Mouse (Mus musculus): ENCODE results near the gene C2cd5.
A peak's percentile ranks its signal among the peaks of the same experiment; 100 is the strongest.
"Not testable (repeated sequence)": the region's sequence is repeated elsewhere in the genome, so short reads cannot be mapped to it uniquely, and the experiment has no call there.

C2cd5 gene

DNA sequence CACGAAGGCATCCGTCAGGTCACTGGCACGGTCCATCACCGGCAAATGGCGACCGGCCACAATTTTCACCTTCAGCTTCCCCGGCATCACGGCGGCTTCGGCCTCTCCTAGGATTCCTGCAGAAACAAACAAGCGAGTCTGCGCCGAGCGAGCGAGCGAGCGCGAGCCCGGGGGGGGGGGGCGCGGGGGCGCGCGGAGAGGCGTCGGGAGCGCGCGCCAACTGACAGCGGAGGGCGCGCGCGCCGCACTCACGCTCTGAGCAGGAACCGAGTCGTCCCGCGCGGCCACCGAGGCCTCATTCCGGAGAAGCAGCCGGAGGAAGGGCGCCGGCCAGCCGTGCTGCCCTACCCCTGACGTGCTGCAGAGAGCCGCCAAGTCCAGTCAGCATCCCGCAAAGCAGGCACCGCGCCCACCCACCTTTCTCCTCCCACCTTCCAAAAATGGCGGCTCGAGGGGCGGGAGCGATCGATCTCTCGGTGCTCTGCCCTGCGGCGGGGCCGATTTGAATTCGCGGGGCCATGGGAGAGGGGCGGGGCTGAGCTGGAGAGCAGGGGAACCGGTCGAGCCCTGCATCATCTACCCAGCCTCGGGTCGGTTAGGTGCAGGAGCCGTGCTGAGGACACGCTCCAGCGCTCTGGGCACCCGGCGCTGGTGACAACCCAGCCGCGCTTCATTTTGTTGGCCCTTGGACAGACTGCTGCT is at the start of gene C2cd5:
Gene C2cd5 (minus strand): TSS at position 461 of the 702 bp plus-strand sequence.
- DNase-seq (ENCODE audit: low read depth), result peak; percentile 97

DNA sequence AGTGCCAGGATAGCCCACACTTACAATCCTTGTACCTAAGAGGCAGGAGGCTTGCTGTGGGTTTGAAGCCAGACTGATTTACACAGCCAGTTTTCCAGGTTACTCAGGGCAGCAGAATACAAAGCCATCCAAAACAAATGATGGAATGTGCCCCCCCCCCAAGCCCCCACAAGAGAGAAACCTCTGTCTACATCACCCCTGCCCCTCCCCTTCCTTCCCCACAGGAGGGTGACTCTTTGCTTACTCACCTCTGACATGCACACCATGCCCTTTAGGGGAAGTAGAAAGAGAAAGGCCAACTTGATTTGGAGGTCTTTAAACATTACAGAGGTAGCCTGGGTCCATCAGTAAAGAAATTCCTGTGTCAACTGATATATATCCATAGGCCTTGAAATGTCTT is 48.9 kb upstream of the C2cd5 start:
- DNase-seq (ENCODE audit: low read depth), result peak; percentile 89

DNA sequence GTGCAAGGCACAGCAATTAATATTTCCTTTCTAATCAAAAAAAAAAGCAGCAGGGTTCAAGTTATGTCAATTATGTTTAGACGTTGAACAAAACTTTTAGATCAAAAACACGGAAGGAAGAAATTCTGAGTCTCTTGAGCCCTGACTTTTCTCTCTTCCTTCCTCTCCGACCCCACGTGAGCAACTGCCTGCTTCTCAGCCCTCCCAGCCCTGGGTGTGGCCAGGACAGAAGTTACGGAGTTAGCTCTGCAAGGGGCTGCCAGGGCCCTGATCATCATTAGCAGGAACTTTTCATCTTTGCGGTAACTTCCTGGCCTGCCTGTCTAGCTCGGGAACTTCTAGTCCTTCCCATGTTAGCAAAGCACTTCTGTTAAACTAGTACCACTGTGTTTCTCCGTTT is 46.8 kb upstream of the C2cd5 start:
- peak; percentile 84 for DNase-seq (ENCODE audit: low read depth)

DNA sequence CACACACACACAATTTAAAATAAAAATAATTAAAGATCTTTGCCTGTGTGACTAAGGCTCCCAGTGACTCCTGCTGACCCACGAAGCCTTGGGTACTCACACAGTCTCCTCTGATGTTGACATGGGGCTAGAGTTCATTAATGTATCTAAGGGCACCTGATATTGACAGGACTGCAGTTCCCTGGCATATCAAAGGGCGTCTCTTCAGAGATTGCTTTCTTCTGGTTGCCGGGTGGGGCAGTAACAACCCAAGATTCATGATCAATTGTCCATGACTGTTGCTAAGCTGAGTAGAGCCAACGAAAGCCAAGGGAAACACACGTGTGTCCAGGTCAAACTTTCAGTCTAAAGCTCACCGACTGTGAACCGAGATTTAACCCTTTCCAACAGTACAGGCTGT is 45.1 kb upstream of the C2cd5 start:
- no peak for DNase-seq (ENCODE audit: low read depth)

DNA sequence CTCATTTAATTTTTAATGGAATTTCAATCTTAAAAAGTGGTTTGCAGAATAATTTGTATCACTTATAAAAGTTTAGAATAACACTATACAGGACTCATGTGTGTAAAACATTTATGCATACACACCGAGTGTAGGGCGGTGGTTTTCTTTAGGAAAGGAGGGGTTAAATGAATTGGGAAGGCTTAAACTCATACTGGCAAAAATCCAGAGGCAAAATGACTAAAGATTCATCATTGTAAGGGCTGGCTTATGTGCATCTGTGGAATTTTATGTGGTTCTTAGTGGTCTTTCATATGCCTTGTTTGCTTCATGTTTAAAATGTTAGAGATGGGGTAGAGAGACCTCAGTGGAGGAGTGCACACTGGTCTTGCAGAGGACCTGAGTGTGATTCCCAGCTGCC is 44.6 kb upstream of the C2cd5 start:
- DNase-seq (ENCODE audit: low read depth), result no peak

DNA sequence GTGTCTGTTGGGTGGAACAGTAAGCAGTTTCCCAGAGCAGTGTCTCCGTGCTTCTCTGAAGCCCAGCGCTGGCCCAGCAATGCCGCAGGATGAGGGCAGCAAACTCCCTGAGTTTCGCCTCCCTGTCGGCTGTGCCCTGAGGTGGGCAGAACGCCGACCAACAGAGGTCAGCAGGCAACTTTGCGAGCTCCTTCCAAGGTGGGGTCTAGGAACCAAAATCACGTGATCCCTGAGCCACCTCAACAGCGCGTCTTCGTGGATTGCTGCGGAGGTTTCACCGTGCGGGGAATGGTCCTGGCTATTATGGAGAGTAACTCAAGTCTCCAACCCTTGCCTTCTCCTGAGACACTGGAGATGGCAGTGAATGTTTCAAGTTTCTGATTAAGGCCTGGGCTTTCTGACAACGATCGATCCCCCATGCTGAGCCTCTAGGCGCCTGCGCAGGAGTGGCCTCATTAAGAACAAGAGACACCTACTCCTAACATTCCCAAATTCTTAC is 43.9 kb upstream of the C2cd5 start:
- no peak for DNase-seq (ENCODE audit: low read depth)

DNA sequence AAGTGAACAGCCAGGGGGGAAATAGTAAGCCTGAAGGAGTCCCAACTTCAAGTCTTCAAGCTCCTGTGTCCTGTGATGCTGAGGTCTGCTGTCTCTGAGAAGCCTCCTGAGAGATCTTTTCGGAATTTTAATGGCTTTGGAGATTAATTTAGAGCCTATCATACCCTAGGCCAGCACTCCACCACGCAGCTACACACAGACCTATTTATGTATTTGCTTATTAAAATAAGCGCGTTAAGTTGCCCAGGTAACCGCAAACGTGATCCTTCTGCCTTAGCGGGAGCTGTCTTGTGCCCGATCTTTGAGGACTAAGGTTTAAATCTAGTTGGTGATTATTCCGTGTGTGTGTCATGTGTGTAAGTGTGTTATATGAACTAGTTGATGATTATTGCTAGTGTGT is 43.4 kb upstream of the C2cd5 start:
- DNase-seq (ENCODE audit: low read depth), result no peak

DNA sequence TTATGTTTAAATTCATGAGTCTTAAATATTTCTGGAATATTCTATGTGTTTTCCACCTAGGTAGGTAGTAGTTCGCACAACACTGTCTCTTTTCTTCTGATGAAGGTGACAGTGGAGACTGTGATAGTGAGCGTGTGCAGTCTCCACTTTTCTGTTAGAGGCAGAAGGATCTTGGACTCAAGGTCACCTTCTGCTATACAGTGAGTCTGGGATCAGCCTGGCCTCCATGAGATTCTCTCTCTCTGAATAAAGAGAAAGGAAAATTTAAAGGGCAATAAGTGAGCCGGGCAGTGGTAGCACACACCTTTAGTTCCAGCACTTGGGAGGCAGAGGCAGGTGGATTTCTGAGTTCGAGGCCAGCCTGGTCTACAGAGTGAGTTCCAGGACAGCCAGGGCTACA is 42.9 kb upstream of the C2cd5 start:
- DNase-seq (ENCODE audit: low read depth), result no peak

DNA sequence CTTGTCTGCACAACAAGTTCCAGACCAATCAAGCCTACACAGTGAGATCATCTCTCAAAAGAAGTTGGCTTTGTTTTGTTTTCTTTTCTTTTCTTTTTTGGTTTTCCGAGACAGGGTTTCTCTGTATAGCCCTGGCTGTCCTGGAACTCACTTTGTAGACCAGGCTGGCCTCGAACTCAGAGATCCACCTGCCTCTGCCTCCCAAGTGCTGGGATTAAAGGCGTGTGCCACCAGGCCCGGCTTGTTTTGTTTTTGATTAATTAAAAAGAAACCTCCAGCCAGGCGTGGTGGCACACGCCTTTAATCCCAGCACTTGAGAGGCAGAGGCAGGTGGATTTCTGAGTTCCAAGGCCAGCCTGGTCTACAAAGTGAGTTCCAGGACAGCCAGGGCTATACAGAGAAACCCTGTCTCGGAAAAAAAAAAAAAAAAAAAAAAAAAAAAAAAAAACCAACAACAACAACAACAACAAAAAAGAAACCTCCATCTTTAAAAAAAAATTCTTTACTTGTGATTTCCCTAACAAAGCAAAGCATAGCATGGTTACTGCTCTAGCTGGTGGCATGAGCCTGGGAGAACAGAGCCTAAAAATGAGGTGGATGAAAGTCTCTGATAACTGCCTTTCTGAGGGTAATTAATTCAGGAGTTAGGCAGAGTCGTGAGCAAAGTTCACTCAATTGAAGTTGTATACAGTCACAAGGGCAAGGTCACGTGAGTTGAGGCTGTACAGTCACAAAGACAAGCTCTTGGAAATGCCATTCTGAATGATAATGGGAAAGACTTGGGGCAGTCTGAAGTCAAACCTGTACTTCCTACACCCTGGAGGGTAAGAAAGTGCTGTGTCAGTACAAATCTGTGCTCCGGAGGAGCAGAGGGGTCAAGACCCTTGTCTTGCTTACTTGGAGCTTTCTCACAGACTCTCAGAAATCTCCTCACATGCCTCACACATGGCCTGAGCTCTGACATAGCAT is 42.0 kb upstream of the C2cd5 start:
- not testable (repeated sequence) for DNase-seq (ENCODE audit: low read depth)

DNA sequence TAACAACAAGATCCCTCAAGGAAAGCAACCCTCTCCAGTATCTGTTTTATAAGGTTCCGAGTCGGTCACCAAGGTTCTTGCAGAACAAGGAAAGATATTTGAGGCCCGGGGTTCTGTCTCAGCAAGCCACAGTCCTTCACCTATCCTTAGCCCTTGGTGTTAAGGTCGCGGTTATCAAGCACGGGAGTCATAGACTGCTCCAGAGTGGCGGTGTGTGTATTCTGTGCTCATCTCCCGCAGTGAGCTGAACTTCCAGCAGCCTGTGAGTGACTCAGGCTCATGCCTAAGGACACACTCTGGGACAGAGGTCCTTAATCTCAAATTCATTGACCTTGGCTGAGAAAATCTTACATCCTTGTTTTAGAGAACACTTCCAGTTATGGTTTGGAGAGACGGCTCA is 40.9 kb upstream of the C2cd5 start:
- DNase-seq (ENCODE audit: low read depth), result no peak

DNA sequence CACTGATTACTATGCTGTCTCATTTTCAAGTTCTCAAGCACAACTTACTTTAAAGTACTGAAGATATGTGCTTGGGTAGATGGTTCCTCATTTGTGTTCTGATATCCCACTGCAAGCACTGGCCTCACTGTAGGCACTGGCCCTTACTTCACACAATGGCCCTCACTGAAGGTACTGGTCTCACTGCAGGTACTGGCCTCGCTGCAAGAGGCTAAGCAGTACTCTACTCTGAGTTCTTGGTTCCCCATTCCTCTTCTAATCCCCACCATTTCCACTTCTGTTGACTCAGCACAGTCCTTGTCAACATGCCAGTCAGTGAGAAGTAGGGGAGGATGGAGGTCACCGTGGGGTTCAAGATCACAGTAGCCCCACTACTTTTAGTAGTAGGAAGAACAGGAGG is 39.5 kb upstream of the C2cd5 start:
- DNase-seq (ENCODE audit: low read depth), result no peak

DNA sequence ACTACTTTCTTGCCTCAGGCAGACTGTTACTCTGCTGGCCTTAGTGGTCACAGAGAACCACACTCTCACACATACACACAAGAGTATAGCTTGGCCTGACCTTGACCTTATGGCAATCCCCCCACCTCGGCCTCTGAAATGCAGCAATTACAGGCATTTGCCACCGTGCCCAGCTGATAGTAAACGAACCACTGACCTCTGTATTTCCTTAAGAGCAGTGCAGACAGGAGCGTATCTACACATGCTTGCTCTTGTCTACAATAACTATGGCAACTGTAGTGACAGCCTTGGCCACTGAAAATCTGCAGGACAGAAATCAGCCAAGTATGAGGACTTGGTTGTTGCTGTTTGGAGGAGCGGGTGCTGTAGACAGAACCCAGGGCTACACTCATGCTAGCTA is 37.4 kb upstream of the C2cd5 start:
- peak; percentile 41 for DNase-seq (ENCODE audit: low read depth)

DNA sequence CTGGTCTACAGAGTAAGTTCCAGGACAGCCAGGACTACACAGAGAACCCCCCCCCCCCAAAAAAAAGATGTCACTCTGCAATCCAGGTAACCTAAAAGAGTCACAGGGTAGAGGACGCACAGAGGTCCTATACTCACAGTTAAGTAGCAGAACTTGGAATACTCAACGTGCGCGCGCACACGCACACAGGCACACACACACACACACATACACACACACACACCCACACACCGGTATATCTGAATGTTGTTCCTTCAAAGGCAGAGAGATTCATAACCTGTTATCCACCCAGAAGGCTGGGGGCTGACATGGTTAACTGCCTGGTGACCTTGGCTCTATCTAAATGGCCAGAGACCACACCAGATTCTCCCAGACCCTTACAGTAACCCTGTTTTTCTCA is 36.7 kb upstream of the C2cd5 start:
- no peak for DNase-seq (ENCODE audit: low read depth)

DNA sequence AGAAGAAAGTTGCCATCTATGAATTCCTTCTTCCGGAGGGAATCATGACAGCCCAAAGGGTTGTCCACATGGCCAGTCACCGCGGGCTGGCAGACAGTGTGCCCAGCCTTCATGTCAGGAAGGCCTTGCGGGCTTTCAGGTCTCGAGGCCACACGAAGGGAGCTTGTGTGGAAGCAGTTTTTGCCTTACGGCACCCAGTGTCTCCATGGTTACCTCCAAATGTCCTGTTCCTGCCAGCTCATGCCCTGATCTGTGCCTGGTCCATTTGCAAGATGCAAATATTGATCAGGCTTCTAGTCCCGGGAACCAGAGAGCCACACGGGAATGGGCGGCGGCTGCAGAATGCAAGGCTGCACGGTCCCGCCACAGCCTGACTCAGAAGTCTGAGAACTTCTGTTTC is 35.2 kb upstream of the C2cd5 start:
- DNase-seq (ENCODE audit: low read depth), result no peak

DNA sequence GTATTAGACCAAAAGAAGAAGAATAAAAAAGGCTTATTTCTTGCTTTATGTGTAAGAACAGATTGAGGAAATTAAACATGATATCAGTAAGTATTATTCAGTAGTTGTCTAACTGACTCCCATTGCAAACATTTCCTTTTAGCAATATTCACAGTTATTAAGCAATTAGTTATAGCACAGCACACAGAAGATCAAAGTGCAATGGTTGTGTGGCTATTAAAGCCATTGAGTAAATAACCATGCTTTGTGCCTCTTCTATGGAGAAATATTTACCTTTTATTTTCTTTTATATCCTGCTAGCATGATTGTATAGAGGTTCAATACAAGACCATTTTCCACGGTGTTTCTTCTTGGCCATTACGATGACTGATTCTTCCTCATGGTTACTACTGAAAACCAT is 33.2 kb upstream of the C2cd5 start:
- DNase-seq (ENCODE audit: low read depth), result no peak

DNA sequence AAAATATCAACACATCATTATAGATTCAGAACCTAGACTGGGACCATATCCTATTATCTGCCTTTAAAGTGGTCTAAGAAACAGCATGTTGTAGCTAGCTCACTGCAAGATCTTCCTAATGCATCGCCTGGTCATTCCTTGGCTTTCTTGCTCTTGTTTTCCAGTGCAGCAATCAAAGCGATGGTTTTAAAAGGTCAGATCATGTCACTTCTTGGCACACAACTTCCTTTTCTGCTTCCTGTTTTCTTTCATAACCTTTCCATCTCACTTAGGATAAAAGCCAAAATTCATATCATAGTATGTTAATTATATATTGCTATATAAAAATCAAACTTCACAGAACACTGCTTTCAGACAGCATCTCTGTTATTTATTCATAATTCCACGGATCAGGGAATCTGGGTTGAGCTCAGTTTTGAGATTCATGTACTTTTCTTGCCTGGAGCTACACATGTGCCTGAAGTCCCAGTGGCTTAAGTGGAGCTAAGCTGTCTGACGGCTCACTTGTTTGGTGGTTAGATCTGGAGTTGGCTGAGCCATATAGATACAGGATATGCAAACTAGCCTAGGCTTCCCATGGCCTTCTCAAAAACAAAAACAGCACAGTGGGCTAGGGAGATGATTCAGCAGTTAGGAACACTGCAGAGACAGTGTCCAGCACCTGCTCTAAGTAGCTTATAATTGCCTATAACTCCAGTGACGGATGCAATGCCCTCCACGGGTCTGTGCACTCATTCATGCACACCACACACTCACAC is 32.1 kb upstream of the C2cd5 start:
- peak; percentile 76 for DNase-seq (ENCODE audit: low read depth)

DNA sequence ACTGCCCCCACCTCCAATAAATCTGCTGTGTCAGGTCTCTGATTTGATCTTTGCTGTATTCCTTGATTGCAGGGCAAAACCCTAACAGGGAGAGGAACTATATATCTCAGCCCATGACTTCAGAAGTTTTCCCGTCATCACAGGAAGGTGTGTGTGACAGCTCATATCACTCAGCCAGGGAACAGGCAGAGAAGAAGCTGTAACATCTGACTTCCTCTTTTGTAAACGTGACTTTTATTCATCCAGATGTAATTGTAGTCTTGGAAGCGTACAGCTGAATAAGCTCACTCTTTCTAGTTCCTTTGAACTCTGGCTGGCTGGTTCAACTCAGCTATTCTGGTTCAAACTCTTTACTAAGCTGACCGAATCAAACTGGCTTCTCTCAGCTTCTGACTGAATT is 30.5 kb upstream of the C2cd5 start:
- peak; percentile 69 for DNase-seq (ENCODE audit: low read depth)

DNA sequence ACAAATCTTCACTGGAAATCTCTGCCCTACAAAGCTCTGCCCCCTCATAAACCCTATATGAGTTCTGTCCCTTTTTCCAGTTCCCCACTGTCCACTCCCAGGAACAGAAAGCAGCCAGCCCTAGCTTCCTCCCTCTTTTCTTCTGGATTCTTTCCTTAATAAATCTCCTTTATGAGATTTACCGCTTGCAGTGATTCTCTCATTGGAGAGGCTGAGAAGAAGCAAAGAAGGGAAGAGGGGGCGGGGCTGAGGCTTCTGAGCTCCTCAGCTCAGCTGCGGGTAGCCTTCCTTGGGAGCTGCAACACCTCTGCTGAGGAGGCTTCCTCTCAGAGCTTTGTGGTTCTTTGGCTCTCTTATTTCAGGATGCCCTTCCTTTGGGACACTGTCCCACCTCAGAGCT is 30.0 kb upstream of the C2cd5 start:
- no peak for DNase-seq (ENCODE audit: low read depth)

DNA sequence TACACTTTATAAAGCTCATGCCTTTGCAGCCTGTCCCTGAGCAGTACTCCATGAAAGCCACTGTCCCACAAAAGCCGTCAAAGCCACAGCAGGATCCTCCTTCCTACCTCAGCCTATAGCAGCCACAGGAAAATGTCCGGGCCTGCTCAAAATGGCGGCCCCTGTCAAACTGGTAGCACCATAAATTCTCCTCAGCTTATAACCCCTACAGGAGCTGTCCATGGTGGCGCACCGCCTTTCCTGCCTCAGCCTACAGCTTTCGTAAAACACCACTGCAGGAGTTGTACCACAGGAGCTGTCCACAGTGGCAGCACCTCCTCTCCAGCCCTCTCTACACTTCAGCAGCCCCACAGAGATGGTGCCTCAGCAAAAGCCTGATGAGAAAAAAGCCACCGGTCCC is 29.5 kb upstream of the C2cd5 start:
- peak; percentile 65 for DNase-seq (ENCODE audit: low read depth)

DNA sequence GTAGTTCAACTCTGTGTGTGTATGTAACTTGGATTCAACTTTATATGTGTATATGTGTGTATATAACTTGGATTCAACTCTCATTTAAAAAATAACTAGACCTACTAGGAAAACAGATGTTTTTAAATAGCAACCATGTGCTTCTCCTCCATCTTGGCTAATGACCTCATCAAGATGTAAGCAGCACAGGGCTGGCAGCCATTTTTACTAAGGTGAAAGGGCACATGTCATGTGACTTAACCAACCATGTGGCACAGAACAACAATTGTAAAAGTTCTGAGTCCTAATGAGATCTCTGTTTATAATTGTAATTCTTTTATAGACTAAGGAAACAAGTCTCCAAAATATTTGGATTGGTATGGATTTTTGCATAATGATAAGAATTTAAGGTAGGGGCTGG is 25.8 kb upstream of the C2cd5 start:
- no peak for DNase-seq (ENCODE audit: low read depth)

DNA sequence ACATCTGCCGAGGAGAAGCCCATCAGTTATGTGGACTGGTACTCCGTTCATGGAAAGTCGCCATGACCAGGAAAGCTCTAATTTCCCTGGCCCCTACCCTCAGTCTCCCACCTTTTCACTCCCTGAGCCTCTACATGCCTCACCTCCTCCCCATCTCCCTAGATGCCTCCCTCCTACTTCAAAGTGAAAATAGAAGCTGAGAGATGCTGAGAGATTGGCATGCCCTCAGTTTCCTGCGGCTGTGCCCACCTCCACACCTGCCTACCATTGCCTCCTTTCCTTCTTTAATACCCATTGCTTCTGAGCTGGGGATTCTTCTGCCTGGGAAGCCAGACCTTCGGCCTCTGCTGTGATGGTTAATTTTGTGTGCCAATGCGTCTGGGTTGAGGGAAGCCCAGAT is 19.4 kb upstream of the C2cd5 start:
- DNase-seq (ENCODE audit: low read depth), result no peak

DNA sequence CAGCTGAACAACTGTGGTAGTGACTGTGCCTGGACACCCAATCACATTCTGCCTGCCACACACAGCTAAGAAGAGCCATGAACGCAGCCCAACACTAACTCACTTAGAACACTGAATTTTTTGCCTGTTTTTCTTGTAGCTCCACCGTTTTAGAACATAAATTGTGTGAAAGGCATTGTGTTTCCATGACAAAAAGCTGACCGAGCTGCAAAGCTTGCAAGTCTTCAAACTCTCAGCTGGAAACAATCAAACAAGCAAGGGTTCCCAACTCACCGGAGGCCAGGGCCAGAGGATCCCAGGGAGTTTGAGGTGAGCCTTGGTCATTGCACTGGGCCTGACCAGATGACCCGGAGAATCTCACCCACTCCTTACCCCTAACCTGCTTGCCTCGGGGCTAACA is 16.8 kb upstream of the C2cd5 start:
- DNase-seq (ENCODE audit: low read depth), result no peak

DNA sequence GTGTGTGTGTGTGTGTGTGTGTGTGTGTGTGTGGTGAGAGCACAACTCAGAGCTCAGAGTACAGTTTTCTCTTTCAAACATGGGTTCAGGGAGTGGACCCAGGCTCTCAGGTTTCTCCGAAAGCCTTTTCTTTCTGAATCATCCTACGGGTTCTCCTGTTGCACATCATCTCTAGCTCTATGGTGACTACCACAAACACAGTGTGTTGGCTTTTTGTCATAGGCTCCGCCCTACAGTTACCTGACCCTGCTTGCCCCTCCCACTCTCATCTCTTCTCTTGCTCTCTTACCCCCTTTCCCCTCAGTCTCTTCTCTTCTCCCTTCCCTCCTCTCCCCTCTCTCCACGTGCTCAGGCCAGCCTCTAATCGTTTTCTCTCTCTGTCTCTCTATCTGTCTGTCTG is 15.6 kb upstream of the C2cd5 start:
- peak; percentile 93 for DNase-seq (ENCODE audit: low read depth)
